Mouse (Mus musculus) kidney, postnatal 4 days (tissue): ENCODE results near the gene DXBay18.
A peak's percentile ranks its signal among the peaks of the same experiment; 100 is the strongest.
"Not testable (repeated sequence)": the region's sequence is repeated elsewhere in the genome, so short reads cannot be mapped to it uniquely, and the experiment has no call there.

Experiments used
- DNase-seq, 2 experiments: peaks; one replicate each; pipeline ENCODE4 v3.0.0; 2021; ENCODE audit warnings: mixed read lengths in 2 of 2

The DXBay18 gene

DNA sequence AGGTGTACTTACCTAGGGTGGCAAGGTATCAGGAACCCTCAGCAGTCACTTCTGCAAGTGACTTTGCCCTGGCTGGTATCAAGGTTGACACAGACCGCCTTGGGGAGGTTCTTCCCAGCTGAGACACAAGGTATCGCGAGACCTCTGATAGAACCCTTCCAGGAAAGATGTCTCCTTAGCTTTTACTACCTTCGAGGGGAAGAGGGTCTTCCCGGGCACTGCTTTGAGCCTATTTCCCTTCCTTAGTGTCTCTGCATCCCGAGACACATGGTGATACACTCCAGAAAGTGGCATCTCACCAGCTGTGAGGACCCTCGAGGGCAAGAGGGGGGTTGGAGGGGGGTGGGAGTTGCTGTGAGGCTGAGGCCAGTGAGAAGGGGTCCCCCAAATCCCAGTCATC is at the start of gene DXBay18:
Gene DXBay18 (minus strand): TSS at position 101 of the 400 bp plus-strand sequence.
- DNase-seq = not testable (repeated sequence)

- DNase-seq = peak; percentile 9 to 25
Observed at GRCm38 (mm10) chrX:73191934-73192333, 42.7 kb upstream of the DXBay18 start, which contains the start of gene Xlr3b. Gene Xlr3b (plus strand): TSS chrX:73192207.

DNA sequence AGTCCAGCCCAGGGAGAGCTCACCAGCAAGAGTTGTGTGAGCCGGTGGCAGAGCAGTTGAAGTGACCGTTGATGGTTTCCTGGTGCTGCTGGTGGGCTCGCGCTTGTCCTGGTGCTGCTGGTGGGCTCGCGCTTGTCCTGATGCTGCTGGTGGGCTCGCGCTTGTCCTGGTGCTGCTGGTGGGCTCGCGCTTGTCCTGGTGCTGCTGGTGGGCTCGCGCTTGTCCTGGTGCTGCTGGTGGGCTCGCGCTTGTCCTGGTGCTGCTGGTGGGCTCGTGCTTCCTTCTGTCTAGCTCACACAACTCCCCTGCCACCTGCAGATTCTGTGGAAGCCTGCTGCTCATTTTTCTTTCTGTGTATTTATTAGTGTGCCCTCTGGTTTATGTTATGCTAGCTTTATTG is 27.6 kb upstream of the DXBay18 start, which contains the start of gene Spin2d:
Gene Spin2d (minus strand): TSS at position 101 of the 400 bp plus-strand sequence.
- not testable (repeated sequence) for DNase-seq

GRCm38 (mm10) chrX:73148496-73148895 is 754 bp downstream of the DXBay18 start, which contains the start of gene Xlr5b:
Gene Xlr5b (plus strand): TSS chrX:73148796.
- not testable (repeated sequence) for DNase-seq

DNA sequence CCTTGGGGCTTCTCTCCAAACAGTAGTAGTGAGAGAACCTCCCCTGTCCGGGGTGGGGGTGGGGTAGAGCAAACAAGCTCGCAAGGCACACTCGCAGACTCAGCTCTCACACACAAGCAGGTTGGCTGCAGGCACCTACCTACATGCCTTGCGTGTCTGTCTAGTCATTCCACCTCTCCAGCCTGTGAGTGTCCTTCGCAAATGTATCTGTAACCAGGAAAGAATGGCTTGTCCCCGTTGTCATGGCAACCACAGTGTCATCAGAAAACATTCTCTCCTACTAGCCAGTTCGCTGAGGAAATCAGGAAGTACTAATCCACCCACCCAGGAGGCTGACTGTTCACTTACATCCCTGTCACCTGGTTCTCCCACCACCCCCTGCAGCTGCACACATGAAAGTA is 6.0 kb downstream of the DXBay18 start:
- not testable (repeated sequence) for DNase-seq

GRCm38 (mm10) chrX:73122859-73123829 is 26.1 kb downstream of the DXBay18 start:
- not testable (repeated sequence) for DNase-seq

DNA sequence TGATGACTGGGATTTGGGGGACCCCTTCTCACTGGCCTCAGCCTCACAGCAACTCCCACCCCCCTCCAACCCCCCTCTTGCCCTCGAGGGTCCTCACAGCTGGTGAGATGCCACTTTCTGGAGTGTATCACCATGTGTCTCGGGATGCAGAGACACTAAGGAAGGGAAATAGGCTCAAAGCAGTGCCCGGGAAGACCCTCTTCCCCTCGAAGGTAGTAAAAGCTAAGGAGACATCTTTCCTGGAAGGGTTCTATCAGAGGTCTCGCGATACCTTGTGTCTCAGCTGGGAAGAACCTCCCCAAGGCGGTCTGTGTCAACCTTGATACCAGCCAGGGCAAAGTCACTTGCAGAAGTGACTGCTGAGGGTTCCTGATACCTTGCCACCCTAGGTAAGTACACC is 32.5 kb downstream of the DXBay18 start, which contains the start of gene Gm14685:
Gene Gm14685 (plus strand): TSS at position 301 of the 400 bp plus-strand sequence.
- DNase-seq = not testable (repeated sequence)

- peak; percentile 1 to 3 for DNase-seq
Observed at GRCm38 (mm10) chrX:73096941-73097508, 52.2 kb downstream of the DXBay18 start, which contains the start of gene Xlr3a. Gene Xlr3a (minus strand): TSS chrX:73097095.
